Mouse (Mus musculus): Measurements from ENCODE around the gene Gm17581. TPM values are rescaled to one million over a fixed set of nuclear protein-coding genes. Genes with fewer than 3 reads are reported as not detected.
A peak's percentile ranks its signal among the peaks of the same experiment; 100 is the strongest.

Gm17581 gene
- polyA plus RNA-seq, 1 experiment from 2014 or later = not detected

DNA sequence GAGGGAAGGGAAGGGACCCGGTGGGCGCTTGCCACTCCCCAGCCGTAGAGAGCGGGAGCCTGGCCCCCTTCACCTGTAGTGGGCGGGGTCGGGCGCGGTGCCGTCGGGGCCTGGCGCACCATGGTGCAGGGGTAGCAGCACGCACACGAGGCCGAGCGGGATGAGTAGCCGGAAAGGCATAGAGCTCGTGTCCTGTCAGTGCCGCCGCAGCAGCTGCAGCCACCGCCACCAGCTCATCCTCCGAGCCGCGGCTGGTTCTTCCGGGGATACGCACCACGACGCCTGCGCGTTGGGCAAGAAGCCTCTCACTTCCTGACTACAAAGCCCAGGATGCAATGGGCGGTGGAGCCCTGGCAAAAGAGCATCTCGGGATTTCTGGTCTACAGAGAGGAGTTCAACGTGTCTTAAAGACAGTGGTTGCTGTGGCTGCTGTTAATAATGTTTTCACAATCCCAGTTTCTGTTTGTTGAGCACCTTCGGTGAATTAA, 6.5 kb downstream of the Gm17581 start, which contains the start of gene Edem2:
TSS of gene Edem2 (minus strand) at position 318 of the 488 bp plus-strand sequence.
- under 1% methylated on average over 33 of the region's 33 CpGs for WGBS
- peak within 1 kb of the TSS; percentile 96 for H3K4me2 ChIP-seq
- H3K36me3 ChIP-seq (ENCODE audit: poor library complexity, severe bottlenecking) = peaks cover 11% of the 10 kb centered on the region; the same call in 1 of the 2 replicates
- ATAC-seq = peak; percentile 97
- peak within 1 kb of the TSS; percentile 93 for H3K4me3 ChIP-seq
- H3K27ac ChIP-seq = peak within 1 kb of the TSS; percentile 61
- peak within 1 kb of the TSS; percentile 86 for H3K9ac ChIP-seq
- peaks cover 15% of the 10 kb centered on the region for H3K4me1 ChIP-seq
- no peaks in the 10 kb centered on the region for H3K27me3 ChIP-seq
- no peaks in the 10 kb centered on the region for H3K9me3 ChIP-seq (replicated peaks)

DNA sequence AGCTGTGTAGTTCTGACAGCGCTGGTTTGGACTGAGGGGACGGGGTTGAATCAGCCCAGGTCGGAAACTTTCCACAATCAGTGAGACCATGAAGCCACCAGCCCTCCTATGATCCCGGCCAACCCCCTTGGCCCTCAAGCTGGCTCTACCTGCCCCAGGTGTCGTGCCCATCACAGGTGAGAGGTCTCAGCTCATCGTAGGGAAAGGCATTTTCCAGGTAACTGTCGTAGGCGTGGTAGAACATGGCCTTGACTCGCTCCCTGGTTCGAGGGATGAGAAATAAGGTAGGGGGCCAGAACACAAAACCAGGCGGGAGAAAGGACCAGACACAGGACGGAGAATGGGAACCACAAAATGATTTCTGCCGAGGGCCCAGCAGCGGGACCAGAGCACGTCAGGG, 6.9 kb downstream of the Gm17581 start:
- WGBS = 6% methylated on average over 15 of the region's 15 CpGs
- Histone ChIP-seq H3K4me1 (peaks cover 15% of the 10 kb centered on the region), H3K9ac (peak overlapping the region; percentile 86), H3K27ac (peak overlapping the region; percentile 61; the same call in 1 of the 2 replicates), H3K9me3 (replicated peaks) (no peaks in the 10 kb centered on the region), H3K36me3 (ENCODE audit: poor library complexity, severe bottlenecking) (peaks cover 11% of the 10 kb centered on the region; the same call in 1 of the 2 replicates), H3K4me3 (peak overlapping the region; percentile 93), H3K4me2 (peak overlapping the region; percentile 96), H3K27me3 (no peaks in the 10 kb centered on the region)
- ATAC-seq = 0 out of 2 replicates have a peak, but pooled peaks have one; percentile 25

DNA sequence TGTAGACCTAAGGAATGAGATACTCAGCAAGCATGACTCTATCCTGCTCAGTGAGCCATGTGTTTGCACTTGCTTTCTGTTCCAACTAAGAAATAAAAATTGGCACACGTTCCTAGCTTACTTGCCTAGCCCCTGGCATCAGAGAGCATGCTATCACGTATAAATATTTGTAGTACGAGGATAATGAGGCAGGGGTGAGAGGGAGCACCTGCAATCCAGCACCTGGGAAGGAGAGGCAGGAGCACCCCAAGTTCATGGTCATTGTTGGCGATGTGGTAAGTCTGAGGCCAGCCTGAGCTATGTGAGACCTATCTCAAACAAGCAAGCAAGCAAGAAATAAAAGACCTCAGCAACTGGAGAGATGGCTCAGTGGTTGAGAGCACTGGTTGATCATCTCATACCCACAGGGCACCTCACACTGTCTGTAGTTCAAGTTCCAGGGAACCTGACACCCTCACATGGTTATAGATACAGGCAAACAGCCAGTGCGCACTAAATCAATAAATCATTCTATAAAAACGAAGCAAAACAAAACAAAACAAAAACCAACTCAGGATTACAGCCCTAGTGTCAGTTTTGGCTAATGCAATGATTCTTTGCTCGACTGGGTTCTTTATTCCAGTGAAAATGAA, 7.8 kb downstream of the Gm17581 start:
- H3K4me1 ChIP-seq = peaks cover 15% of the 10 kb centered on the region
- no peak overlapping the region for H3K4me3 ChIP-seq
- H3K27me3 ChIP-seq = no peaks in the 10 kb centered on the region
- no peaks in the 10 kb centered on the region for H3K9me3 ChIP-seq (replicated peaks)
- peaks cover 12% of the 10 kb centered on the region; the same call in 1 of the 2 replicates for H3K36me3 ChIP-seq (ENCODE audit: poor library complexity, severe bottlenecking)
- peak overlapping the region; percentile 96; the same call in 1 of the 2 replicates for H3K4me2 ChIP-seq
- no peak overlapping the region for H3K27ac ChIP-seq
- H3K9ac ChIP-seq = no peak overlapping the region
- WGBS = 86% methylated on average over 7 of the region's 7 CpGs
- ATAC-seq = no peak

DNA sequence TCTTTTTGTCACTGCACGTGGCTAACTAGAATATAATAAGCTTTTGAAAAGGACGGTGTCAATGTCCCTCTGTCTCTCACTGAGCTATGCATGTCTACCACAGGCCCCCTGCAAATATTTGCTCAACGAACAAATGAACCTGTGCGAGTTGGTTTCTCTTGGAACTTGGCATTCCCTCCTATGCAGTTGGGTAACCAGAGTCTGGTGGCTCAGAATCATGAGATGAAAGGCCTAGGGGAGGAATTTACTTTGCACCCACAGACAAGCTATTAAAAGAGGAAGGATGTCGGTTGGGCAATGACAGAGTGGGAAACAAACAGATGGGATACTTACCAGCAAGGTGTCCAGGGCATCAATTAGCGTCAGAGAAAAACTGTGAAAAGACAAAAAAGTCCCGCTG, 9.4 kb downstream of the Gm17581 start:
- no peak overlapping the region for H3K4me3 ChIP-seq
- H3K9me3 ChIP-seq (replicated peaks) = no peaks in the 10 kb centered on the region
- 87% methylated on average over 7 of the region's 7 CpGs for WGBS

DNA sequence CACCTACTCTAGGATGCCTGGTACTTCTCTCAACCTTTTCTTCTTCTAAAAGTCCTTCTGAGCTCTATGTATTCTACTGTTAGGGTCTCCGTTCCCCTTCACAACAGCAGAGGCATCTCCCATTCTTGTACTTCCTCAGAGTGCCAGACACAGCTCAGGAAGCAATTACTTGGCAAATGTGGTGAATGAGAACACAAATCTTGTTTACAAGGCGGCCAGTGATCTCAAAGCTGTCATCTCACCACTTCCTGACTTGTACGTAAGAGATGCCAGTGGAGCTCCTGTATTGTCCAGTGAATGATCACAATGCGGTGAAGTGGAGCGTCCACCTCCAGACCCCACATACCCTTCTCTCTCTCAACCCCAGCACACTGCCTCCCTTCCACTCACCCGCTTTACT, 11.1 kb downstream of the Gm17581 start:
- WGBS = 90% methylated on average over 6 of the region's 6 CpGs
- ATAC-seq = no peak
- H3K36me3 ChIP-seq (ENCODE audit: poor library complexity, severe bottlenecking) = peaks cover 36% of the 10 kb centered on the region
- H3K27ac ChIP-seq = no peak overlapping the region
- no peak overlapping the region for H3K4me2 ChIP-seq
- H3K4me1 ChIP-seq = peaks cover 15% of the 10 kb centered on the region
- no peak overlapping the region for H3K9ac ChIP-seq
- H3K4me3 ChIP-seq = no peak overlapping the region
- H3K27me3 ChIP-seq = no peaks in the 10 kb centered on the region
- no peaks in the 10 kb centered on the region for H3K9me3 ChIP-seq (replicated peaks)

More for the DNA sequence above, 9.4 kb downstream of the Gm17581 start:
- peaks cover 15% of the 10 kb centered on the region for H3K4me1 ChIP-seq
- peaks cover 27% of the 10 kb centered on the region for H3K36me3 ChIP-seq (ENCODE audit: poor library complexity, severe bottlenecking)
- H3K4me2 ChIP-seq = no peak overlapping the region
- no peak overlapping the region for H3K27ac ChIP-seq
- H3K27me3 ChIP-seq = no peaks in the 10 kb centered on the region
- no peak overlapping the region for H3K9ac ChIP-seq
- ATAC-seq = no peak

DNA sequence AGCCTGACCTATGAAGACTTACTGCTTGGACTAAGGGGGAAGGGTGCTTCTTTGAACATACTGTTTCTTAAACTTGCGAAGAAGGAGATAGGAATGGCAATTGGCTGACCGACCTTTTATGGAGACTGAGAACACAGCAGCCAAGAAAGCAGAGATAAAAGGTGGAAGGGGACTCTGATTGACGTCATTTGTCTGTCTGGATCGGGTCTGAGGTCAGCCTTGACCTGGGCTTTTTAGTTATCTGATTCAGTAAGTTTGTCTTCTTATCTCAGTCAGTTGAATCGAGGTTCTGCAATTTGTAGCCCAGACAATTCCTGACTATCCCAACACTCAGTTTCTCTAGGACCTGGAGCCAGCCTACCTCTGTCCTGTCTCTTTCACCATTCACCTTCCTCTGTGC, 11.6 kb downstream of the Gm17581 start:
- 88% methylated on average over 5 of the region's 5 CpGs for WGBS
- H3K4me3 ChIP-seq = no peak overlapping the region
- H3K27me3 ChIP-seq = no peaks in the 10 kb centered on the region
- ATAC-seq = no peak
- no peaks in the 10 kb centered on the region for H3K9me3 ChIP-seq (replicated peaks)
- no peak overlapping the region for H3K4me2 ChIP-seq
- H3K4me1 ChIP-seq = peaks cover 15% of the 10 kb centered on the region
- H3K9ac ChIP-seq = no peak overlapping the region
- H3K27ac ChIP-seq = no peak overlapping the region
- H3K36me3 ChIP-seq (ENCODE audit: poor library complexity, severe bottlenecking) = peaks cover 41% of the 10 kb centered on the region

DNA sequence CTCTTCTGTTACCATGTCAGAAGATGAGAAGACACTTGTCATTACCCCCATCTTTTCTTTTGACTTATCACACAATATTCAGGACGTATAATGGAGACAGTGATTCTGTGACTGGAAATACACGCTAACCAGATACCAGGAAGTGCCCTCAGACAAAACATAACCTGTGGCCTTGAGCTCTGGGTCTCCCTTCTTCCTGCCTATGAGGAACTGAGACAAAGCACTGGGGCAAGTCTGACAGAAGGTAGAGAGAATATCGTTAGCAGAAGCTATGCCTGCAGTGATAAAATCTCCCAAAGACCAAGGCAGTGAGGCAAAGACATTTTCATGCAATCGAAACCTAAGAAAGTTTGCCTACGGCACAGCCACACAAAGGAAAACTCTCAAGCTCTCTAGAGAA, 15.1 kb downstream of the Gm17581 start:
- no peak overlapping the region for H3K9ac ChIP-seq
- WGBS = 87% methylated on average over 5 of the region's 5 CpGs
- H3K9me3 ChIP-seq (replicated peaks) = no peaks in the 10 kb centered on the region
- peaks cover 59% of the 10 kb centered on the region for H3K36me3 ChIP-seq (ENCODE audit: poor library complexity, severe bottlenecking)
- no peaks in the 10 kb centered on the region for H3K27me3 ChIP-seq
- H3K4me2 ChIP-seq = no peak overlapping the region
- H3K27ac ChIP-seq = no peak overlapping the region
- ATAC-seq = no peak
- H3K4me3 ChIP-seq = no peak overlapping the region
- no peaks in the 10 kb centered on the region for H3K4me1 ChIP-seq

DNA sequence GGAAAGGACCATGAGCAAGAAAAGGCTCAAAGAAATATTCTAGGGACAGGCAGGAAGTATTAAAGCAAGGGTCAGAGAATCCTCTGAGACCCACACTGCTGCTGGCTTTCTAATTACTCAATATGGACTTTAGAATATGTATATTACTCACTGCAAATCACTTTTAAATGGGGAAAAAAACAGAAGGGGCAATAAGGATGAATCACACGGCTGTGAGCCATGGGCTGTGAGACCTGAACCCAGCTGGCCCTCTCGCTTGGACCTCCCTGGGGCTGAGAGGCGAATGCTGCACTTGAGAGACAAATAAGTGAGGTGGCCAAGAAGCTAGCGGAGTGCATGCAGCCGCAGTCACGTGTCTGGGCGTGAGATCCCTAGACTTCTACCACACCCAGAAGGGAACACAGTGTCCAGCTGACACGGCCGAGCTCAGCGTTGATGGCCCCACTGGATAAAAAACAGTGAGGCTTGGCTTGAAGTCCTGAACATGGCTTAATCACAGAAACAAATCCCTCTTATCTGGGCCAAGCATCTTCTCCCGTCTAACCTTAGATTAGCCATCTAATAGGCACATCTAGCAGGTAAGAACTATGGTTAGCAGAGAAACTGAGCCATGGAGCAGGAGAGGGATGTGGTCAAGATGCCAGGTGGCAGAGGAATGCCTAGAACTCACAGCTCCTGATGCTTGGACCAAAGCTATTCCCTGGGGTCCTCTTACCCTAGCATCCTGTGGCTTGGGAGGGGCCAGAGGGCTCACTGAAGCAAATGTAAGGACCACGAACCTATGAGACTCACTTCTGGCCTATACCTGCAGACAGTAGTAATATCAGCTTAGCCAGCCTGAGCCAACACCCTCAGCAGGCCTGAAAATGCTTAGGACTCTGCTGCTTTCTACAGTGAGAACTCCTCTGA, 18.3 kb downstream of the Gm17581 start:
- 86% methylated on average over 12 of the region's 12 CpGs for WGBS
- ATAC-seq = no peak
- H3K9me3 ChIP-seq (replicated peaks) = no peaks in the 10 kb centered on the region
- H3K36me3 ChIP-seq (ENCODE audit: poor library complexity, severe bottlenecking) = peaks cover 79% of the 10 kb centered on the region
- no peaks in the 10 kb centered on the region for H3K27me3 ChIP-seq
- no peak overlapping the region for H3K4me2 ChIP-seq
- no peak overlapping the region for H3K27ac ChIP-seq
- H3K4me3 ChIP-seq = no peak overlapping the region
- no peaks in the 10 kb centered on the region for H3K4me1 ChIP-seq
- no peak overlapping the region for H3K9ac ChIP-seq

DNA sequence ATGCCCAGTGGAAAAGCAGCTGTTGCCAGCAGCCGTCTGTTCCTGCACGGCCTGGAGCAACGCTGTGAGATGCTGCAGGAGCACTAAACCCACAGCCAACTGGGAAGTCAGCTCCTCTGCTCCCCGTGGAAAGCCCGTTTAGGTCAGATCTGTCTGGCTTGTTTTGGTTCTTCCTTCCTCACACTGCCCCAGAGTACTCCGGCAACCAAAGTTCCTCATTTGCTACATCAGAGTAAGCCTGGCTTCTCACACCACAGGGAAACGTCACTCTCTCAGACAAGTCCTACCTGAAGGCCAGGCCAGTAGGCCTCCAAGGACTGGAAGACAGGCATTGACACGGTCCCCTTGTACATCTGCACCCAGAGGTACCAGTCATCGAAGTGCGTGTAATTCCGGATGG, 25.1 kb downstream of the Gm17581 start:
- WGBS = 90% methylated on average over 11 of the region's 11 CpGs
- Histone ChIP-seq H3K27me3 (no peaks in the 10 kb centered on the region), H3K4me2 (no peak overlapping the region), H3K36me3 (ENCODE audit: poor library complexity, severe bottlenecking) (peaks cover 85% of the 10 kb centered on the region), H3K9me3 (replicated peaks) (no peaks in the 10 kb centered on the region), H3K27ac (no peak overlapping the region), H3K9ac (no peak overlapping the region), H3K4me1 (peaks cover 5% of the 10 kb centered on the region; the same call in 1 of the 2 replicates), H3K4me3 (no peak overlapping the region)
- no peak for ATAC-seq

DNA sequence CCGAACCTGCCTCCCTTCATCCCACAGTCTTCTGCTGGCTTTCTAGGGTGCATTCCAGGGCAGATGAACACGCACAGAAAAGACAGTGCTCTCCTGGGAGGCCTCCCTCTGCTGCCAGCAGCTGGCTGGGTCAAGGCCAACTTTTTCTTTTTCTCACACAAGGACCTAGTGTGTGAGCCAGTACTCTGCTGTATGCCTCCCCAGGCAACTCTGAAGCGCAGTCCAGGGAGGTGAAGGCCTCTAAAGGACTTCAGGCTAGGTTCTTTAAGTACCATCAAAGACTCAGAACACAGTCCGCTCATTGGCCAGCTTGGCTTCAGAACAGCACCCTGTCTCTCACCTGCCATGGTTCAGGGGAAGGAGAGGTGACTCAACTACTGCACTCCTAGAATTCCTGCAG, 28.4 kb downstream of the Gm17581 start:
- no peaks in the 10 kb centered on the region for H3K9me3 ChIP-seq (replicated peaks)
- ATAC-seq = no peak
- no peak overlapping the region for H3K27ac ChIP-seq
- no peaks in the 10 kb centered on the region for H3K27me3 ChIP-seq
- H3K4me2 ChIP-seq = no peak overlapping the region
- 72% methylated on average over 4 of the region's 4 CpGs for WGBS
- H3K36me3 ChIP-seq (ENCODE audit: poor library complexity, severe bottlenecking) = peaks cover 68% of the 10 kb centered on the region
- H3K9ac ChIP-seq = no peak overlapping the region
- peaks cover 5% of the 10 kb centered on the region; the same call in 1 of the 2 replicates for H3K4me1 ChIP-seq
- H3K4me3 ChIP-seq = no peak overlapping the region

DNA sequence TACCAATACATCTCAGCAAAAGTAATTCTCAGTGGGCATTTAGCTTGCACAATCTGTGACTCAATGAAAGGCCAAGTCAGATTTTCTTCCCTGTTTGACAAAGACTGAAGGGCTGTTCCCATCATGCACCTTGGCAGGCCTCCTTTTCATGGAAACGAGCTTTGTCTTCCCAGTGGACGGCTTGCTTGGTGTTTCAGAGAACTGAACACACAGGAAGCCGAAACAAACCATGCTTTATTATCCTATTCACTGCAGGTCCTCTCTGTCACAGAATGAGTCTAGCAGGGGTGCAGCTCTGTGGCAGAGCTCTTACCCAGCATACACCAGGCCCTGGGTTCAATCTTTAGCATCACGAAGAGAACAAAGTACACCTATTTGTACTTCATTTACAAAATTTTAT, 32.0 kb downstream of the Gm17581 start:
- Histone ChIP-seq H3K9me3 (replicated peaks) (no peaks in the 10 kb centered on the region), H3K27ac (0 out of 2 replicates have a peak overlapping the region, but pooled peaks have one; percentile 44), H3K9ac (no peak overlapping the region), H3K4me2 (no peak overlapping the region), H3K4me3 (no peak overlapping the region), H3K27me3 (no peaks in the 10 kb centered on the region), H3K4me1 (peaks cover 5% of the 10 kb centered on the region; the same call in 1 of the 2 replicates), H3K36me3 (ENCODE audit: poor library complexity, severe bottlenecking) (peaks cover 54% of the 10 kb centered on the region)
- 6% methylated on average over 4 of the region's 4 CpGs for WGBS
- no peak for ATAC-seq

DNA sequence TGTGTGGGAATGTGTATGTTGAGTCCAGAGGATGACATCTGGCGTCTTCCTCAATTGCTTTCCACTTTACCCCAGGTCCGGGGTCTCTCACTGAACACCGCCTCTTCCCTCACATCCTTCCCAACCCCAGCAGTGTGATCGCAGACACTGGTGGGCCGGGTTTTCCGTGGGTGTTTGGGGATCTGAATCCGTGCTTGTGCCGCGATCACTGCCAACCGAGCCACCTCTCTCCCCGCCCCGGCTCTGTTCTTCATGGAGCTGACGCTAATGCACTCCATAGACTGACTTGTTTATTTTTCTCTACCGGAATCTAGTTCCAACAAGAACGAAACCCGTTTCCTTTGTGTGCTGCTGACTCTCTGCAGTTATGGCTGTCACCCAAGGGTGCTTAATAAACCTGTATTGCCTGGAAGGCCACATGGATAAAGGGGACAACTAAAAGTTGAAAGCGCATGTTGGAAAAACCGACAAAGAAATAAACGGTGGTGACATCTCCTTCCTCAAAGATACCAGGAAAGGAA, 34.2 kb downstream of the Gm17581 start:
- peaks cover 37% of the 10 kb centered on the region for H3K36me3 ChIP-seq (ENCODE audit: poor library complexity, severe bottlenecking)
- WGBS = 92% methylated on average over 19 of the region's 19 CpGs

More for the DNA sequence above, 34.2 kb downstream of the Gm17581 start:
- H3K9me3 ChIP-seq (replicated peaks) = no peaks in the 10 kb centered on the region
- no peak overlapping the region for H3K27ac ChIP-seq
- H3K4me1 ChIP-seq = no peaks in the 10 kb centered on the region
- no peak overlapping the region for H3K9ac ChIP-seq
- H3K4me3 ChIP-seq = no peak overlapping the region
- no peaks in the 10 kb centered on the region for H3K27me3 ChIP-seq
- no peak for ATAC-seq
- H3K4me2 ChIP-seq = no peak overlapping the region
